Mouse (Mus musculus) thymus, postnatal 10 days (tissue): ENCODE results near the gene Lmod1.

Experiments
- DNase-seq, 2 experiments: peaks; one replicate each; pipeline ENCODE4 v3.0.0; 2021; ENCODE audit warnings: low spot score in 2 of 2

Lmod1 gene

GRCm38 (mm10) chr1:135410967-135411366, 86.4 kb downstream of the Lmod1 start:
- DNase-seq = no peak

GRCm38 (mm10) chr1:135412130-135412529, 87.5 kb downstream of the Lmod1 start:
- no peak for DNase-seq

- no peak for DNase-seq
These were observed 89.4 kb downstream of the Lmod1 start for GRCm38 (mm10) chr1:135413996-135414395.
